Mouse (Mus musculus): ENCODE results near the gene Slc25a48. TPM values are rescaled to one million over a fixed set of nuclear protein-coding genes. Genes with fewer than 3 reads are reported as not detected.

Gene Slc25a48
- polyA plus RNA-seq, 1 experiment from 2014 or later, result 0.03 TPM

- no peak for TF ChIP-seq CTCF (IDR thresholded peaks at IDR 0.05; ENCODE audit: low read depth)
- H3K9me3 ChIP-seq (ENCODE audit: control insufficient read depth), result no peaks in the 10 kb centered on the region
- H3K4me2 ChIP-seq (replicated peaks; ENCODE audit: low read depth), result no peak overlapping the region
- H3K4me3 ChIP-seq (ENCODE audit: low read depth, low read length), result no peak overlapping the region
- no peak overlapping the region for H3K27ac ChIP-seq (ENCODE audit: low read depth, low read length)
- WGBS, result 76% methylated on average over 3 of the region's 3 CpGs
- H3K27me3 ChIP-seq (replicated peaks; ENCODE audit: control insufficient read depth, insufficient read depth, low read length), result peaks cover 12% of the 10 kb centered on the region; the same call in 1 of the 2 replicates
- ATAC-seq, result no peak
- H3K9ac ChIP-seq (ENCODE audit: low read depth, low read length), result no peak overlapping the region
- H3K36me3 ChIP-seq (ENCODE audit: control insufficient read depth, insufficient read depth), result no peaks in the 10 kb centered on the region
- no peaks in the 10 kb centered on the region for H3K4me1 ChIP-seq (replicated peaks; ENCODE audit: control insufficient read depth, insufficient read depth, low read length)
Observed at GRCm38 (mm10) chr13:56444112-56444511, 6.0 kb downstream of the Slc25a48 start.

DNA sequence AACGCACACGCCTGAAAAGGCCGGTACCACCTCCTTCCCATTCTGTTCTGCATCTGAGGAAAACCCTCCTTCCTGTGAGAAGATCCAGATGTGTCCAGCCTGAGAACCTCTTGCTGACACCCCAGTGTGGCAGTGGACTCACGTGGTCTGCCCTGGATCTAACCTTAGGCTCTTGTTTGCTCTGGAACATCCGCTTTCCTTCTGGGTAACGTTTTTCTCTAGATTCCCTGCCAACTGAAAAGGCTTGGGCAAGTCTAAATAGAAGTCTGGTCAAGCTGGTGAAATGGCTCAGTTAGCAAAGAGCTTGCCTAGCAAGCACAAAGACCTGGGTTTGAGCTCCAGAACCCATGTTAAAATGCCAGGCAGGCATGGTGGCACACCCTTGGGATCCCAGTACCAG is 6.8 kb downstream of the Slc25a48 start:
- no peak for TF ChIP-seq CTCF (IDR thresholded peaks at IDR 0.05; ENCODE audit: low read depth)
- ATAC-seq, result no peak

DNA sequence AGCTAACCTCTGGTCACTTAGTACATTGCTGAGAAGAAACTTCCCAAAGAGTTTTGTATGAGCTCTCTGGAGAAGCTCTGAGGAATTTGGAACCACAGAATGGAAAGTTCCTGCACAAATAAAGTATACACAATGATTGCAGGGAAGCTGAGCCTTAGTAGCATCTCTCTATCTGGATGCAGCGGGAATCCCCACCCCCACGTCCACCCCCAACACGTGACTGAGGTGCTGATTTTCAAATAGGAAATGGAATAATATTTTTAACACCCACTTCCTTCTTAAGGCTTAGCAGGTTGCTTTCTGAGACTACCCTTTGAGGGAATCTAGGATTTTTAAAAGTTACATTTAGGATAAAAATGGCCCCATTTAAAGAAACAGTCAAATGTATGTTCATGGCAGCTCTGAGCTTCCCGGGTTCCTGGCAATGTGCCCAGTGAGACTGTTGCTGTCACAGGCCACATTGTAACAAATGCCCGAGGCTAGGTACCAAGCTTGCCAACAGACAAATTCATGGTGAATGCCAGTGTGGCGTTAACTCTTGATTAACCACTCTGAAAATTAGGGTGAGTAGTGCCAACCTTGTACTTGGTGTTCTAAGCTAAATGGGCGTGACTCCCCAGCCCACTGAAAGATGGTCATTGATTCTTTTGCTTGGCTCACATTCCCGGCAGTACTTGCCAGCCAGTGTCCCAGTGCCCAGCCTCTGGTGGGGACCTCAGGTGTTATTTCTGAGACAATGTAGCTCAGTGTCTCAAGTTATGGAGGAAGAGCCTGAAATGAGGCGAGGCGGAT is 11.3 kb downstream of the Slc25a48 start:
- no peaks in the 10 kb centered on the region for H3K9me3 ChIP-seq (ENCODE audit: control insufficient read depth)
- H3K36me3 ChIP-seq (ENCODE audit: control insufficient read depth, insufficient read depth), result no peaks in the 10 kb centered on the region
- H3K4me1 ChIP-seq (replicated peaks; ENCODE audit: control insufficient read depth, insufficient read depth, low read length), result no peaks in the 10 kb centered on the region
- no peak overlapping the region for H3K4me2 ChIP-seq (replicated peaks; ENCODE audit: low read depth)
- ATAC-seq, result no peak
- no peak overlapping the region for H3K4me3 ChIP-seq (ENCODE audit: low read depth, low read length)
- TF ChIP-seq CTCF (IDR thresholded peaks at IDR 0.05; ENCODE audit: low read depth), result no peak
- no peak overlapping the region for H3K27ac ChIP-seq (ENCODE audit: low read depth, low read length)
- H3K27me3 ChIP-seq (replicated peaks; ENCODE audit: control insufficient read depth, insufficient read depth, low read length), result no peaks in the 10 kb centered on the region
- no peak overlapping the region for H3K9ac ChIP-seq (ENCODE audit: low read depth, low read length)
- 68% methylated on average over 10 of the region's 10 CpGs for WGBS

More for the DNA sequence above, 6.8 kb downstream of the Slc25a48 start:
- 75% methylated on average over 6 of the region's 6 CpGs for WGBS
- H3K9me3 ChIP-seq (ENCODE audit: control insufficient read depth), result no peaks in the 10 kb centered on the region
- H3K9ac ChIP-seq (ENCODE audit: low read depth, low read length), result no peak overlapping the region
- H3K4me1 ChIP-seq (replicated peaks; ENCODE audit: control insufficient read depth, insufficient read depth, low read length), result no peaks in the 10 kb centered on the region
- H3K4me3 ChIP-seq (ENCODE audit: low read depth, low read length), result no peak overlapping the region
- H3K36me3 ChIP-seq (ENCODE audit: control insufficient read depth, insufficient read depth), result no peaks in the 10 kb centered on the region
- H3K4me2 ChIP-seq (replicated peaks; ENCODE audit: low read depth), result no peak overlapping the region
- peaks cover 3% of the 10 kb centered on the region; the same call in 1 of the 2 replicates for H3K27me3 ChIP-seq (replicated peaks; ENCODE audit: control insufficient read depth, insufficient read depth, low read length)
- no peak overlapping the region for H3K27ac ChIP-seq (ENCODE audit: low read depth, low read length)

DNA sequence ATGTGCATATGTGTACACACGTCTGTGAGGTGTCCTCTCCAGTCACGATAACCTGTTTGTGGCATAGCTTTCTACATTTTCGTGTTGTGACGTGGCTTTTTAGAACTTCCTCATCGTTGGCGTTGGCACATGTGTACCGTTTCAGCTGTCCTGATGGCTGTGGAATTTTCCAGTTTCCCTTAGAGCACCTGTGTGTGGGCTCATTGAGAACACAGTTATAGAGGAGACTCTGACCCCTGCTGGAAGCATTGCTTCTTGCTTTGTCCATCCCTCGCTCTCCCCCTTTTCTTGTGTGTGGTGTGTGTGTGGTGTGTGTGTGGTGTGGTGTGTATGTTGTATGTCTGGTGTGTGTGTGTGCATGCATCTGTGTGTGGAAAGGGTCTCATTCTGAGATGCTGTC is 11.9 kb downstream of the Slc25a48 start:
- Histone ChIP-seq H3K36me3 (ENCODE audit: control insufficient read depth, insufficient read depth) (no peaks in the 10 kb centered on the region), H3K4me3 (ENCODE audit: low read depth, low read length) (no peak overlapping the region), H3K9ac (ENCODE audit: low read depth, low read length) (no peak overlapping the region), H3K4me2 (replicated peaks; ENCODE audit: low read depth) (no peak overlapping the region), H3K9me3 (ENCODE audit: control insufficient read depth) (no peaks in the 10 kb centered on the region), H3K27me3 (replicated peaks; ENCODE audit: control insufficient read depth, insufficient read depth, low read length) (no peaks in the 10 kb centered on the region), H3K27ac (ENCODE audit: low read depth, low read length) (no peak overlapping the region), H3K4me1 (replicated peaks; ENCODE audit: control insufficient read depth, insufficient read depth, low read length) (no peaks in the 10 kb centered on the region)
- WGBS, result 73% methylated on average over 8 of the region's 8 CpGs
- peak; percentile 28 for TF ChIP-seq CTCF (IDR thresholded peaks at IDR 0.05; ENCODE audit: low read depth)
- ATAC-seq, result no peak

DNA sequence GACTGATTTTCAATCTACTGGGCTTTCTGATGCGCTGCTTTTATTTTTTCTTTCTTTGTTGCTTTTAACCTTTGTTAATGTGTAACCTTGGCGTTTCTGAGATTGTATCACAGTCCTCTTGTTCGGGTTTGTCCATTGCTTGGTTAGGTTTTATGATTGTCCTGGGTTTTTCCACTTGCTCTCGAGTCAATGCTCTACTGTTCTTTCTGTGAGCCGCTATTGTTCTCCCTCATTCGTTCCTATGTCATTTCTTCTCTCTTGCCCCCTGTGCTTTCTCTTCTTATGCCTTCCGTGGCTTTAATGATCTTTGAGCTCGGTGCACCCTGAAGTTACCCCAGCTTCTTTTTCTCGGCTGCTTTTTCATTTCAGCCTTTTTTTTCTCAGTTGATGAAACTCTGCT is 19.8 kb downstream of the Slc25a48 start:
- H3K27ac ChIP-seq (ENCODE audit: low read depth, low read length), result no peak overlapping the region
- 29% methylated on average over 9 of the region's 9 CpGs for WGBS
- H3K9me3 ChIP-seq (ENCODE audit: control insufficient read depth), result no peaks in the 10 kb centered on the region
- no peak for ATAC-seq
- no peaks in the 10 kb centered on the region for H3K36me3 ChIP-seq (ENCODE audit: control insufficient read depth, insufficient read depth)
- H3K4me3 ChIP-seq (ENCODE audit: low read depth, low read length), result no peak overlapping the region
- no peak for TF ChIP-seq CTCF (IDR thresholded peaks at IDR 0.05; ENCODE audit: low read depth)
- no peaks in the 10 kb centered on the region for H3K4me1 ChIP-seq (replicated peaks; ENCODE audit: control insufficient read depth, insufficient read depth, low read length)
- no peak overlapping the region for H3K9ac ChIP-seq (ENCODE audit: low read depth, low read length)
- peak overlapping the region; percentile 51 for H3K4me2 ChIP-seq (replicated peaks; ENCODE audit: low read depth)
- H3K27me3 ChIP-seq (replicated peaks; ENCODE audit: control insufficient read depth, insufficient read depth, low read length), result no peaks in the 10 kb centered on the region

DNA sequence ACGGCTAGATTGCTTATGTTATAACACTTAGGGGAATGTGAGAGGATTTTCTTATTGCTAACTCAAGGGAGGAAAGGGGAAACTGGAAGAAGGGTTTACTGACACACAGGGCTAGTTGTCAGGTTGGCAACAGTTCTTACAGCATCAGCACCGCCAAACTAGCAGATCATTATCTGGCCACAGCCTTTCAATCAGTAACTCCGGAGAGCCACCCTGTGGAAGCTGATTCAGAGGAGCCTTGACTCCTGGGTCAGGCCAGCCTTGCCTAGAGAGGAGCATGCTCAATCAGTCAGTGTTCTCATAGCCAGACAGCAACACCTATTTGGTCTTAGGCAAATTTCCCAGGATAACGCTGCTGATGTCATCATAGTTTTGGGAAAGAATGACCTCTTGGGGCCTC is 23.3 kb downstream of the Slc25a48 start:
- TF ChIP-seq CTCF (IDR thresholded peaks at IDR 0.05; ENCODE audit: low read depth), result no peak
- Histone ChIP-seq H3K27ac (ENCODE audit: low read depth, low read length) (no peak overlapping the region), H3K4me3 (ENCODE audit: low read depth, low read length) (no peak overlapping the region), H3K4me2 (replicated peaks; ENCODE audit: low read depth) (no peak overlapping the region), H3K27me3 (replicated peaks; ENCODE audit: control insufficient read depth, insufficient read depth, low read length) (no peaks in the 10 kb centered on the region), H3K36me3 (ENCODE audit: control insufficient read depth, insufficient read depth) (no peaks in the 10 kb centered on the region), H3K9ac (ENCODE audit: low read depth, low read length) (no peak overlapping the region), H3K4me1 (replicated peaks; ENCODE audit: control insufficient read depth, insufficient read depth, low read length) (no peaks in the 10 kb centered on the region), H3K9me3 (ENCODE audit: control insufficient read depth) (no peaks in the 10 kb centered on the region)
- 67% methylated on average over 4 of the region's 4 CpGs for WGBS
- no peak for ATAC-seq
